16 mouse cellular contexts compared by ENCODE assay signal in the genomic region with DNA sequence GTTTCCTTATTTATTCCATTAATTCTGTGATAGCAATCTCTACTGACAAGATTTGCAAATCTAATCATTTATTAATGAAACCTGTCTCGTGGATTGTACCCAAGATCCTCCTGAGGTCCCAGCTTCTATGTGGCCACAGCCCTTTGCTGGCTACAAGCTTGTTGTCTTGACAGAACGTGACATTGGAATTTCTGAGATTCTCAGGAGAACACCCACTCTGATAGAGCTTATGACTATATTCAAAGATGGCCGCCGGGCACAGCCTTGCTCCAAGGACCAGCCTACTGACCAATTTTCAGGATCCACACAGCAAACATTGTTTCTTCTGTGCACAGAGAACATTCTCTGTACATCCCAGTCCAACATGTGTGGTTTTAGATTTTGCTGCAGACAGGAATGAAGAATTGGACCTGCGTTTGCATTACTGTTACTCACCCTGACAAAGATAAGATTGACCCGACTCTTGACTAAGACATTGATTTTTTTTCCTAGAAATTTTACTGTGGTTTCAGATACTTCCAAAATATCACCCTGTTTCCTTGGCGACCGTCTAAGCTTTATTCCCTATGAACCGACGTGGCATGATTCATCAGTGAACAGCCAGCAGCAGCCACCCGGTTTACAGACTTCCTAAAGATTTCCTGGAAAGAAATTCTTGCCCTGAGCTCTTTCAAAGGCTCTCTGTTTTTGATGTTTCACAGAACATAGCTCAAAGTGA.
A peak's percentile ranks its signal among the peaks of the same experiment; 100 is the strongest.
DNase-seq lines count a peak whose midpoint lies in the region; ATAC-seq and TF ChIP-seq lines count a peak whose summit lies in the region.
"Had no signal": no experiment of that assay in that cellular context is flagged by ENCODE, and none has a peak within 500 bp of the region (broad histone marks: within the 10 kb centered on the region; RNA-seq: fewer than 3 reads in every experiment).

No protein-coding gene starts in this region.

- H3K9me3 ChIP-seq in hindbrain, embryonic 12.5 days (replicated peaks): peaks cover 7% of the 10 kb centered on the region; the same call in 1 of the 2 replicates
- H3K9me3 ChIP-seq in hindbrain, postnatal 0 days (ENCODE audit: low read length): no peaks in the 10 kb centered on the region
- no peaks in the 10 kb centered on the region for H3K9me3 ChIP-seq in hindbrain, embryonic 15.5 days
- H3K9me3 ChIP-seq: embryonic facial prominence, embryonic 15.5 days; intestine, embryonic 15.5 days; kidney, embryonic 15.5 days; neural tube, embryonic 13.5 days had no signal

- 75% methylated on average over 11 of the region's 11 CpGs for WGBS in hindbrain, embryonic 12.5 days
- 47% methylated on average over 11 of the region's 11 CpGs for WGBS in hindbrain, postnatal 0 days
- WGBS in hindbrain, embryonic 15.5 days: 51% methylated on average over 11 of the region's 11 CpGs

- no peaks in the 10 kb centered on the region for H3K79me2 ChIP-seq in myocyte (ENCODE audit: control insufficient read depth, insufficient read depth)

- TF ChIP-seq POLR2A in myocyte (IDR thresholded peaks at IDR 0.05; ENCODE audit: insufficient read length, low read depth): no peak

- no peak overlapping the region for H3K4me2 ChIP-seq in hindbrain, embryonic 12.5 days (replicated peaks)
- H3K4me2 ChIP-seq in hindbrain, postnatal 0 days (ENCODE audit: low read depth, low read length): no peak overlapping the region
- no peak overlapping the region for H3K4me2 ChIP-seq in hindbrain, embryonic 15.5 days
- H3K4me2 ChIP-seq in myocyte (ENCODE audit: low read depth): peak overlapping the region; percentile 58
- H3K4me2 ChIP-seq: embryonic facial prominence, embryonic 15.5 days; intestine, embryonic 15.5 days; kidney, embryonic 15.5 days; neural tube, embryonic 13.5 days had no signal

- no peak for DNase-seq in hindbrain, postnatal 0 days (ENCODE audit: low spot score)
- peak; percentile 88 for DNase-seq in NIH3T3 (ENCODE audit: low read depth)
- DNase-seq in left cerebral cortex, adult 11 months (ENCODE audit: low spot score): no peak
- no peak for DNase-seq in right cerebral cortex, postnatal 14 days
- DNase-seq: cerebellum, postnatal 10 days; gastrocnemius, postnatal 14 days; layer of hippocampus, postnatal 36 days; liver; liver, postnatal 0 days had no signal

- H3K4me3 ChIP-seq in hindbrain, embryonic 12.5 days: no peak overlapping the region
- H3K4me3 ChIP-seq in hindbrain, postnatal 0 days (ENCODE audit: low read length): no peak overlapping the region
- no peak overlapping the region for H3K4me3 ChIP-seq in hindbrain, embryonic 15.5 days
- no peak overlapping the region for H3K4me3 ChIP-seq in myocyte
- H3K4me3 ChIP-seq: embryonic facial prominence, embryonic 15.5 days; intestine, embryonic 15.5 days; kidney, embryonic 15.5 days; neural tube, embryonic 13.5 days had no signal

- no peaks in the 10 kb centered on the region for H3K27me3 ChIP-seq in hindbrain, embryonic 12.5 days
- H3K27me3 ChIP-seq in hindbrain, postnatal 0 days (ENCODE audit: insufficient read depth, low read length): no peaks in the 10 kb centered on the region
- no peaks in the 10 kb centered on the region for H3K27me3 ChIP-seq in hindbrain, embryonic 15.5 days
- H3K27me3 ChIP-seq in myocyte (ENCODE audit: control insufficient read depth, insufficient read depth, insufficient read length): no peaks in the 10 kb centered on the region
- H3K27me3 ChIP-seq: embryonic facial prominence, embryonic 15.5 days; intestine, embryonic 15.5 days; kidney, embryonic 15.5 days; neural tube, embryonic 13.5 days had no signal

- H3K27ac ChIP-seq in hindbrain, embryonic 12.5 days: 0 out of 2 replicates have a peak overlapping the region, but pooled peaks have one; percentile 17
- no peak overlapping the region for H3K27ac ChIP-seq in hindbrain, postnatal 0 days
- H3K27ac ChIP-seq in hindbrain, embryonic 15.5 days (replicated peaks): 0 out of 2 replicates have a peak overlapping the region, but pooled peaks have one; percentile 23
- H3K27ac ChIP-seq: embryonic facial prominence, embryonic 15.5 days; intestine, embryonic 15.5 days; kidney, embryonic 15.5 days; neural tube, embryonic 13.5 days had no signal

- peaks cover 32% of the 10 kb centered on the region for H3K4me1 ChIP-seq in hindbrain, embryonic 12.5 days
- peaks cover 26% of the 10 kb centered on the region for H3K4me1 ChIP-seq in hindbrain, postnatal 0 days (ENCODE audit: insufficient read depth, low read length)
- peaks cover 38% of the 10 kb centered on the region for H3K4me1 ChIP-seq in hindbrain, embryonic 15.5 days (replicated peaks)

- TF ChIP-seq CTCF in hindbrain, postnatal 0 days (IDR thresholded peaks at IDR 0.05; ENCODE audit: low read depth): no peak

- H3K9ac ChIP-seq in hindbrain, embryonic 12.5 days: no peak overlapping the region
- H3K9ac ChIP-seq in hindbrain, postnatal 0 days (replicated peaks; ENCODE audit: low read length): no peak overlapping the region
- no peak overlapping the region for H3K9ac ChIP-seq in hindbrain, embryonic 15.5 days
- H3K9ac ChIP-seq: embryonic facial prominence, embryonic 15.5 days; intestine, embryonic 15.5 days; kidney, embryonic 15.5 days; liver, postnatal 0 days; neural tube, embryonic 13.5 days had no signal

- no peak for ATAC-seq in hindbrain, embryonic 12.5 days (ENCODE audit: low FRiP score)
- ATAC-seq in hindbrain, postnatal 0 days: no peak; the same call in 1 of the 2 replicates
- ATAC-seq in hindbrain, embryonic 15.5 days (ENCODE audit: low FRiP score, low read depth): no peak
- ATAC-seq: intestine, embryonic 15.5 days; liver, postnatal 0 days had no signal

- H3K36me3 ChIP-seq in hindbrain, embryonic 12.5 days: no peaks in the 10 kb centered on the region
- H3K36me3 ChIP-seq in hindbrain, postnatal 0 days (ENCODE audit: insufficient read depth, low read length): no peaks in the 10 kb centered on the region
- H3K36me3 ChIP-seq in hindbrain, embryonic 15.5 days: no peaks in the 10 kb centered on the region
- H3K36me3 ChIP-seq in myocyte (ENCODE audit: control insufficient read depth, insufficient read depth): no peaks in the 10 kb centered on the region
- H3K36me3 ChIP-seq: embryonic facial prominence, embryonic 15.5 days; intestine, embryonic 15.5 days; kidney, embryonic 15.5 days; neural tube, embryonic 13.5 days had no signal

- H3ac ChIP-seq in myocyte (ENCODE audit: control insufficient read depth, insufficient read length): no peak overlapping the region

TF ChIP-seq in myocyte, 11 proteins besides CTCF, POLR2A, EP300 and RAD21:
- TF ChIP-seq POLR2AphosphoS2 (IDR thresholded peaks at IDR 0.05; ENCODE audit: insufficient read length, low read depth) (no peak), MYOG (IDR thresholded peaks at IDR 0.05; ENCODE audit: control insufficient read depth in 1 of 3, insufficient read depth in 1 of 3, insufficient read length in 2 of 3, low read depth in 2 of 3) (no peak), TCF12 (IDR thresholded peaks at IDR 0.05; ENCODE audit: insufficient read depth, poor library complexity, severe bottlenecking) (no peak), E2F4 (IDR thresholded peaks at IDR 0.05; ENCODE audit: insufficient read depth) (no peak), MYOD1 (IDR thresholded peaks at IDR 0.05; ENCODE audit: control insufficient read depth in 1 of 3, insufficient read length in 2 of 3, low read depth in 2 of 3) (no peak), MAX (IDR thresholded peaks at IDR 0.05; ENCODE audit: low read depth) (no peak), SRF (IDR thresholded peaks at IDR 0.05; ENCODE audit: control insufficient read depth, insufficient read length, low read depth) (no peak), CEBPB (IDR thresholded peaks at IDR 0.05; ENCODE audit: insufficient read depth, poor library complexity, severe bottlenecking) (no peak), REST (IDR thresholded peaks at IDR 0.05; ENCODE audit: insufficient read depth, insufficient read length) (no peak)
